Comparison of ENCODE assay signal across 23 mouse cellular contexts in genomic region chr5:149582642-149583262, GRCm38 (mm10). TPM values are rescaled to one million over a fixed set of nuclear protein-coding genes. Genes with fewer than 3 reads are reported as not detected.
DNase-seq lines count a peak whose midpoint lies in the region; ATAC-seq and TF ChIP-seq lines count a peak whose summit lies in the region.
"Had no signal": no experiment of that assay in that cellular context is flagged by ENCODE, and none has a peak within 500 bp of the region (broad histone marks: within the 10 kb centered on the region; RNA-seq: fewer than 3 reads in every experiment).

No protein-coding gene starts in this region.

- H3K9me3 ChIP-seq in kidney, embryonic 15.5 days (replicated peaks), result no peaks in the 10 kb centered on the region
- no peaks in the 10 kb centered on the region for H3K9me3 ChIP-seq in lung, postnatal 0 days (ENCODE audit: low read length)
- H3K9me3 ChIP-seq in midbrain, embryonic 13.5 days, result no peaks in the 10 kb centered on the region
- no peaks in the 10 kb centered on the region for H3K9me3 ChIP-seq in midbrain, postnatal 0 days (ENCODE audit: low read length)
- no peaks in the 10 kb centered on the region for H3K9me3 ChIP-seq in MEL (replicated peaks; ENCODE audit: insufficient read depth, low read length)
- H3K9me3 ChIP-seq: embryonic facial prominence, embryonic 10.5 days; embryonic facial prominence, embryonic 12.5 days; forebrain, embryonic 13.5 days; forebrain, embryonic 15.5 days had no signal

- no peak for DNase-seq in kidney, postnatal 10 days
- DNase-seq in lung, postnatal 0 days (ENCODE audit: low spot score), result no peak
- DNase-seq in lung, adult 18-20 months, result no peak
- DNase-seq in midbrain, postnatal 0 days (ENCODE audit: low spot score), result no peak
- peak; percentile 40 for DNase-seq in MEL (ENCODE audit: low read depth, low spot score)
- DNase-seq in heart, postnatal 4 days, result no peak
- DNase-seq: adrenal gland, adult 8-10 months; adrenal gland, postnatal 14 days; adrenal gland, postnatal 36 days; cerebellum, adult 11-12 months; cerebellum, adult 2 months; cerebellum, adult 9-10 months; cerebellum, postnatal 10 days; cerebellum, postnatal 25 days had no signal

- H3K4me2 ChIP-seq in kidney, embryonic 15.5 days, result no peak overlapping the region
- no peak overlapping the region for H3K4me2 ChIP-seq in lung, postnatal 0 days (replicated peaks; ENCODE audit: low read depth, low read length)
- H3K4me2 ChIP-seq in midbrain, embryonic 13.5 days (replicated peaks), result no peak overlapping the region
- no peak overlapping the region for H3K4me2 ChIP-seq in midbrain, postnatal 0 days (ENCODE audit: low read depth, low read length, poor library complexity, severe bottlenecking)
- H3K4me2 ChIP-seq: embryonic facial prominence, embryonic 12.5 days; forebrain, embryonic 13.5 days; forebrain, embryonic 15.5 days had no signal

- TF ChIP-seq RAD21 in MEL (IDR thresholded peaks at IDR 0.05; ENCODE audit: low read depth, low read length), result no peak

- H3K4me1 ChIP-seq in kidney, embryonic 15.5 days, result 0 out of 2 replicates have a peak, but pooled peaks cover 9% of the 10 kb centered on the region
- 0 out of 2 replicates have a peak, but pooled peaks cover 3% of the 10 kb centered on the region for H3K4me1 ChIP-seq in lung, postnatal 0 days (ENCODE audit: insufficient read depth, low read depth, low read length)
- peaks cover 8% of the 10 kb centered on the region for H3K4me1 ChIP-seq in midbrain, embryonic 13.5 days (replicated peaks)
- H3K4me1 ChIP-seq in midbrain, postnatal 0 days (ENCODE audit: insufficient read depth, low read length), result no peaks in the 10 kb centered on the region
- peaks cover 7 to 29% of the 10 kb centered on the region in 2 experiments for H3K4me1 ChIP-seq in MEL (ENCODE audit: control insufficient read depth in 1 of 2, insufficient read depth in 2 of 2, low read length in 2 of 2)

- TF ChIP-seq CTCF in lung, postnatal 0 days (IDR thresholded peaks at IDR 0.05), result no peak
- TF ChIP-seq CTCF in midbrain, postnatal 0 days (IDR thresholded peaks at IDR 0.05), result no peak
- no peak for TF ChIP-seq CTCF in MEL (IDR thresholded peaks at IDR 0.05 in 2 of 3, conservative IDR thresholded peaks at IDR 0.05 in 1 of 3; ENCODE audit: control insufficient read depth in 1 of 3, insufficient read depth in 1 of 3, low read depth in 2 of 3, low read length in 3 of 3, poor library complexity in 1 of 3, severe bottlenecking in 1 of 3)

- ATAC-seq in kidney, embryonic 15.5 days (replicated peaks; ENCODE audit: low FRiP score), result peak; percentile 53; the same call in 1 of the 2 replicates
- ATAC-seq in lung, postnatal 0 days, result no peak
- no peak for ATAC-seq in midbrain, embryonic 13.5 days
- no peak for ATAC-seq in midbrain, postnatal 0 days (ENCODE audit: low FRiP score)
- ATAC-seq: activated CD4-positive, CD25-positive, alpha-beta regulatory T cell, adult 4 months; forebrain, embryonic 13.5 days; forebrain, embryonic 15.5 days; Patski had no signal

- H3K27ac ChIP-seq in kidney, embryonic 15.5 days, result no peak overlapping the region
- no peak overlapping the region for H3K27ac ChIP-seq in lung, postnatal 0 days (ENCODE audit: low read length)
- 0 out of 2 replicates have a peak overlapping the region, but pooled peaks have one; percentile 45 for H3K27ac ChIP-seq in midbrain, embryonic 13.5 days
- no peak overlapping the region for H3K27ac ChIP-seq in midbrain, postnatal 0 days (ENCODE audit: low read depth, low read length)
- H3K27ac ChIP-seq in MEL (ENCODE audit: control insufficient read depth, low read depth, low read length), result no peak overlapping the region
- H3K27ac ChIP-seq: embryonic facial prominence, embryonic 10.5 days; embryonic facial prominence, embryonic 12.5 days; forebrain, embryonic 13.5 days; forebrain, embryonic 15.5 days had no signal

- H3K79me2 ChIP-seq in MEL (ENCODE audit: control insufficient read depth, insufficient read depth, low read length, poor library complexity), result no peaks in the 10 kb centered on the region

- no peak overlapping the region for H3K9ac ChIP-seq in kidney, embryonic 15.5 days
- no peak overlapping the region for H3K9ac ChIP-seq in lung, postnatal 0 days (replicated peaks; ENCODE audit: low read depth)
- H3K9ac ChIP-seq in midbrain, embryonic 13.5 days (replicated peaks), result no peak overlapping the region
- no peak overlapping the region for H3K9ac ChIP-seq in midbrain, postnatal 0 days (replicated peaks; ENCODE audit: low read length, poor library complexity, severe bottlenecking)
- no peak overlapping the region for H3K9ac ChIP-seq in MEL (ENCODE audit: control insufficient read depth, low read depth, low read length, poor library complexity, severe bottlenecking)
- H3K9ac ChIP-seq: embryonic facial prominence, embryonic 12.5 days; forebrain, embryonic 13.5 days; forebrain, embryonic 15.5 days had no signal

- 0 out of 2 replicates have a peak, but pooled peaks have one; percentile 22 for TF ChIP-seq EP300 in lung, postnatal 0 days (IDR thresholded peaks at IDR 0.05)
- peak; percentile 68 to 71 for TF ChIP-seq EP300 in MEL (IDR thresholded peaks at IDR 0.05; ENCODE audit: low read depth in 1 of 2, low read length in 2 of 2)

- no peaks in the 10 kb centered on the region for H3K27me3 ChIP-seq in kidney, embryonic 15.5 days
- H3K27me3 ChIP-seq in lung, postnatal 0 days (replicated peaks; ENCODE audit: insufficient read depth, low read length), result no peaks in the 10 kb centered on the region
- H3K27me3 ChIP-seq in midbrain, embryonic 13.5 days, result no peaks in the 10 kb centered on the region
- H3K27me3 ChIP-seq in midbrain, postnatal 0 days (ENCODE audit: insufficient read depth, low read length), result no peaks in the 10 kb centered on the region
- no peaks in the 10 kb centered on the region for H3K27me3 ChIP-seq in MEL (ENCODE audit: control insufficient read depth in 1 of 2, insufficient read depth in 2 of 2, low read length in 2 of 2)
- H3K27me3 ChIP-seq: embryonic facial prominence, embryonic 12.5 days; forebrain, embryonic 15.5 days; Patski had no signal

- no peak for TF ChIP-seq POLR2A in MEL (IDR thresholded peaks at IDR 0.05; ENCODE audit: control insufficient read depth in 1 of 2, insufficient read depth in 1 of 2, low read depth in 1 of 2, low read length in 2 of 2, poor library complexity in 1 of 2)

- H3K36me3 ChIP-seq in kidney, embryonic 15.5 days, result no peaks in the 10 kb centered on the region
- no peaks in the 10 kb centered on the region for H3K36me3 ChIP-seq in lung, postnatal 0 days (ENCODE audit: insufficient read depth, low read length)
- no peaks in the 10 kb centered on the region for H3K36me3 ChIP-seq in midbrain, embryonic 13.5 days
- H3K36me3 ChIP-seq in midbrain, postnatal 0 days (ENCODE audit: insufficient read depth, low read length), result no peaks in the 10 kb centered on the region
- H3K36me3 ChIP-seq in MEL (ENCODE audit: control insufficient read depth in 1 of 2, insufficient read depth in 2 of 2, low read length in 2 of 2), result peaks cover 0 to 19% of the 10 kb centered on the region in 2 experiments; a peak in 2 of 4 replicates
- H3K36me3 ChIP-seq: embryonic facial prominence, embryonic 10.5 days; embryonic facial prominence, embryonic 12.5 days; forebrain, embryonic 15.5 days had no signal

- WGBS in kidney, embryonic 15.5 days, result 55% methylated on average over 5 of the region's 5 CpGs
- 51% methylated on average over 5 of the region's 5 CpGs for WGBS in lung, postnatal 0 days
- 65% methylated on average over 5 of the region's 5 CpGs for WGBS in midbrain, embryonic 13.5 days
- WGBS in midbrain, postnatal 0 days, result 63% methylated on average over 5 of the region's 5 CpGs

- no peak overlapping the region for H3K4me3 ChIP-seq in kidney, embryonic 15.5 days (replicated peaks)
- H3K4me3 ChIP-seq in lung, postnatal 0 days (ENCODE audit: low read depth, low read length), result no peak overlapping the region
- no peak overlapping the region for H3K4me3 ChIP-seq in midbrain, embryonic 13.5 days (replicated peaks)
- no peak overlapping the region for H3K4me3 ChIP-seq in midbrain, postnatal 0 days (ENCODE audit: low read depth, low read length)
- H3K4me3 ChIP-seq in MEL (ENCODE audit: control insufficient read depth in 1 of 2, insufficient read depth in 1 of 2, low read depth in 2 of 2, low read length in 2 of 2), result no peak overlapping the region
- H3K4me3 ChIP-seq: embryonic facial prominence, embryonic 10.5 days; embryonic facial prominence, embryonic 12.5 days; forebrain, embryonic 13.5 days; forebrain, embryonic 15.5 days had no signal

TF ChIP-seq in MEL, 35 proteins besides CTCF, POLR2A, EP300 and RAD21 (continues in another document):
- TF ChIP-seq MYC (IDR thresholded peaks at IDR 0.05; ENCODE audit: low read depth, low read length) (peak; percentile 45; the same call in 1 of the 2 replicates), RCOR1 (IDR thresholded peaks at IDR 0.05; ENCODE audit: low read depth, low read length) (no peak), BHLHE40 (IDR thresholded peaks at IDR 0.05; ENCODE audit: borderline replicate concordance, low read depth, low read length) (peak; percentile 13; the same call in 1 of the 2 replicates), SIN3A (IDR thresholded peaks at IDR 0.05; ENCODE audit: low read length) (0 out of 2 replicates have a peak, but pooled peaks have one; percentile 31), KAT2A (conservative IDR thresholded peaks at IDR 0.05; ENCODE audit: low read depth, low read length) (no peak)

RNA-seq across cellular contexts. Expression of gene Hsph1, which starts 53.4 kb away (rescaled TPM):
- 62.6 and 68.8 TPM in 2 replicates for polyA plus RNA-seq in kidney, embryonic 15.5 days (2015; fragmentation: Nextera tagmentation; extraction: Ambion mirVana)
- polyA plus RNA-seq in lung, postnatal 0 days (2015; fragmentation: Nextera tagmentation; extraction: Ambion mirVana), result 7.3 and 14.7 TPM in 2 replicates
- polyA plus RNA-seq in midbrain, embryonic 13.5 days (2015; fragmentation: Nextera tagmentation; extraction: Ambion mirVana), result 90.5 and 101 TPM in 2 replicates
- 28.5 and 38.1 TPM in 2 replicates for total RNA-seq in midbrain, postnatal 0 days (2014; rRNA removed)
- polyA plus RNA-seq in midbrain, postnatal 0 days (2015; fragmentation: Nextera tagmentation; extraction: Ambion mirVana), result 66.6 and 74.1 TPM in 2 replicates
- 170 and 176 TPM in 2 replicates for total RNA-seq in MEL (2012; rRNA removed)
- polyA plus RNA-seq in MEL (2012; ENCODE audit: insufficient read depth in 1 of 2, insufficient read length in 2 of 2, low read depth in 1 of 2, low replicate concordance in 2 of 2, missing spikeins in 1 of 2), result 100 to 1,000 TPM; 300 to 388 TPM
- total RNA-seq in heart, postnatal 4 days (2021), result 10 to 100 TPM; 16.7 to 19.0 TPM

RNA-seq across cellular contexts. Expression of gene Wdr95, which starts 54.3 kb away (rescaled TPM):
- polyA plus RNA-seq in kidney, embryonic 15.5 days (2015; fragmentation: Nextera tagmentation; extraction: Ambion mirVana), result not detected in 2 replicates
- 0.29 and 0.36 TPM in 2 replicates for polyA plus RNA-seq in lung, postnatal 0 days (2015; fragmentation: Nextera tagmentation; extraction: Ambion mirVana)
- polyA plus RNA-seq in midbrain, embryonic 13.5 days (2015; fragmentation: Nextera tagmentation; extraction: Ambion mirVana), result 0.11 TPM in 1 of 2 replicates, not detected in the other
- 0.33 TPM in 1 of 2 replicates, not detected in the other for total RNA-seq in midbrain, postnatal 0 days (2014; rRNA removed)
- polyA plus RNA-seq in midbrain, postnatal 0 days (2015; fragmentation: Nextera tagmentation; extraction: Ambion mirVana), result 0.28 and 0.41 TPM in 2 replicates
- total RNA-seq in MEL (2012; rRNA removed), result not detected in 2 replicates
- polyA plus RNA-seq in MEL (2012; ENCODE audit: insufficient read depth in 1 of 2, insufficient read length in 2 of 2, low read depth in 1 of 2, low replicate concordance in 2 of 2, missing spikeins in 1 of 2), result not detected
- total RNA-seq in heart, postnatal 4 days (2021), result under 1 TPM in 1 of 2 experiments, not detected in 1; 0.14 TPM
- total RNA-seq: adrenal gland, adult 18-20 months; adrenal gland, postnatal 14 days; adrenal gland, postnatal 36 days had no signal
- polyA plus RNA-seq: activated CD4-positive, CD25-positive, alpha-beta regulatory T cell, adult 4 months; embryonic facial prominence, embryonic 10.5 days had no signal
